Mouse (Mus musculus) megakaryocyte, embryonic 14.5 days (primary cell): ENCODE measurements around the gene Mthfd1l. TPM values are rescaled to one million over a fixed set of nuclear protein-coding genes. Genes with fewer than 3 reads are reported as not detected.
"Not testable (repeated sequence)": the region's sequence is repeated elsewhere in the genome, so short reads cannot be mapped to it uniquely, and the experiment has no call there.

Experiments
- H3K27me3 ChIP-seq: replicated peaks from 2 replicates; pipeline ENCODE3; 2012; ENCODE audit warnings: inconsistent platforms
- H3K36me3 ChIP-seq: replicated peaks from 2 replicates; pipeline ENCODE3; 2012; ENCODE audit warnings: low read length, inconsistent platforms, mixed read lengths
- H3K4me1 ChIP-seq: 2 replicates; pipeline ENCODE4 v1.6.1; 2012; ENCODE audit warnings: inconsistent platforms
- H3K4me3 ChIP-seq: replicated peaks from 2 replicates; pipeline ENCODE3; 2012; ENCODE audit warnings: moderate library complexity, mild to moderate bottlenecking, inconsistent platforms
- H3K9me3 ChIP-seq: 2 replicates; pipeline ENCODE4 v1.6.1; 2012; ENCODE audit warnings: inconsistent platforms
- FLI1 ChIP-seq: IDR thresholded peaks from 2 replicates; pipeline ENCODE4 v1.6.1; 2012; ENCODE audit warnings: low read length, inconsistent platforms, mixed read lengths
- GATA1 ChIP-seq: IDR thresholded peaks from 3 replicates; pipeline ENCODE4 v1.6.1; 2012; ENCODE audit warnings: mixed read lengths, low read length, inconsistent platforms, borderline replicate concordance
- polyA plus RNA-seq: library from polyadenylated mRNA; stranded (reverse); fragments of >175 nt; gene quantifications from 2 replicates; pipeline ENCODE4 v1.2.3, GENCODE M21; 2012; ENCODE audit warnings: low replicate concordance; ENCODE audit not compliant: insufficient read depth

Mthfd1l gene
- polyA plus RNA-seq, 1 experiment, result 11.9 TPM

DNA sequence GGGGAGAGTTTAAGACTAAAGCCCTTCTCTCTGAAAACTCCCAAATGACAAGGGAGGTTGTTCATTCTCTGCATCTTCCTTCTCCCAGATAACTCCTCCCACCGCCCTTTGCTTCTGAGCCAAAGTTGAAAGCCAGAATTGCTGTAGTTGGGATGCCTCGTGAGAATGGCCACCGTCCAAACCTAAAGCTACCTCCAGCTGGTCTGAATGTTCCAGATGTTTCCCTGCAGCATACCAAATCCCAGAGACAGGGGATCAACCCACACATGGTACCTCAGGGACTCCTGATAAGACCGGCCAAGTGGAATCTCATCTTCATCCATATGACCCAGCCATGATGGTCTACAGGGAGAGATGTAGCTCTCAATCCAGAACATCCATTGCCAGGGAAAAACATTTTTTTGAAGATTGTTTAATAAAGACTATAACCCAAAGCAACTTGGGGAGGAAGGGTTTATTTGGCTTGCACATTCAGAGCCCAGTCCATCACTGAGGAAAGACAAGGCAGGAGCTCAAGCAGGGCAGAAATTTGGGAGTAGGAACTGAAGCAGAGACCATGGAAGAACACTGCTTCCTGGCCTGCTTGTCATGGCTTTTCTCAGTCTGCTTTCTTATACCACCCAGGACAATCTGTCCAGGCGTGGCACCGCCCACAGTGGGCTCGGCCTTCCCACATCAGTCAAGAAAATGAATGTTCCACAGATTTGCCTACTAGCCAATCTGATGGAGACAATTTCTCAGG lies 206.3 kb downstream of the Mthfd1l start:
- H3K4me1 ChIP-seq, result peaks cover 19% of the 10 kb centered on the region
- TF ChIP-seq GATA1 (no peak), FLI1 (no peak)
- H3K36me3 ChIP-seq, result no peaks in the 10 kb centered on the region
- H3K4me3 ChIP-seq, result no peak overlapping the region
- peaks cover 7% of the 10 kb centered on the region; the same call in 1 of the 2 replicates for H3K9me3 ChIP-seq
- H3K27me3 ChIP-seq, result no peaks in the 10 kb centered on the region

DNA sequence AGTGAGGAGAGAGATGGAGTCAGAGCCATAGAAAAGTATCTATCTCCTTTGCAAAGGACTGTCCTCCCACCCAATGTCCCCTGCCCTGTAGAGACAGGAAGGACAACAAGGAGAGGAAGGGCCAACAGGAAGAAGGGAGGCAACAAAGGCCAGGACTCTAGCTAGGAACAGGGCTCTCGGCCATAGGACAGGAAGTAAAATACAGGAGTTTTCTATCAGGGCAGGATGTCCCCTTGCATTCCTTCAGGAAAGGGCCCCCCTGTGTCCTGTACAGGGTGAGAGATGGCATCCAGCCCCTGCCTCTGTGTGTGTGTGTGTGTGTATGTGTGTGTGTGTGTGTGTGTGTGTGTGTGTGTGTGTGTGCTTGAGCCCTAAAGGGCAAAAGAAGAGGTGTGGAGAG lies 209.0 kb downstream of the Mthfd1l start:
- peaks cover 19% of the 10 kb centered on the region for H3K4me1 ChIP-seq
- H3K27me3 ChIP-seq, result no peaks in the 10 kb centered on the region
- no peaks in the 10 kb centered on the region for H3K36me3 ChIP-seq
- TF ChIP-seq FLI1, result no peak
- peaks cover 4% of the 10 kb centered on the region; the same call in 1 of the 2 replicates for H3K9me3 ChIP-seq
- H3K4me3 ChIP-seq, result no peak overlapping the region

DNA sequence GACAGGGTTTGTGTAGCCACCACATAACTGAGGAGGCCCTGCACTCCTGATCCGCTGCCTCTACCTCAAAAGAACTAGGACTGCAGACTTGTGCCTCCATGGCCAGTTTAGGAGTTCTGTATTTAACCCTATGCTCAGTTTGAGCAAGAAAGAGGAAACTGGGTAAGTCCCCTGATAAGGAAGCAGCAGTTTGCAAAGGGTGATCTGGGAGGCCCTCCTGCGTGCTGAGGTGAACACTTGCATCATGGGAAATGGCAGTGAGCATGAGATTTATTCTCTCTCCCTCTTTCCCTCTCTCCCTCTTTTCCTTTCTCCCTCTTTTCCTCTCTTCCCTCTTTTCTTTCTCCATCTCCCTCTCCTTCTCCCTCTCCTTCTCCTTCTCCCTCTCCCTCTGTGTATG lies 209.5 kb downstream of the Mthfd1l start:
- Histone ChIP-seq H3K4me3 (no peak overlapping the region), H3K36me3 (no peaks in the 10 kb centered on the region), H3K4me1 (peaks cover 19% of the 10 kb centered on the region), H3K27me3 (no peaks in the 10 kb centered on the region), H3K9me3 (no peaks in the 10 kb centered on the region)
- TF ChIP-seq FLI1 (no peak), GATA1 (no peak)

DNA sequence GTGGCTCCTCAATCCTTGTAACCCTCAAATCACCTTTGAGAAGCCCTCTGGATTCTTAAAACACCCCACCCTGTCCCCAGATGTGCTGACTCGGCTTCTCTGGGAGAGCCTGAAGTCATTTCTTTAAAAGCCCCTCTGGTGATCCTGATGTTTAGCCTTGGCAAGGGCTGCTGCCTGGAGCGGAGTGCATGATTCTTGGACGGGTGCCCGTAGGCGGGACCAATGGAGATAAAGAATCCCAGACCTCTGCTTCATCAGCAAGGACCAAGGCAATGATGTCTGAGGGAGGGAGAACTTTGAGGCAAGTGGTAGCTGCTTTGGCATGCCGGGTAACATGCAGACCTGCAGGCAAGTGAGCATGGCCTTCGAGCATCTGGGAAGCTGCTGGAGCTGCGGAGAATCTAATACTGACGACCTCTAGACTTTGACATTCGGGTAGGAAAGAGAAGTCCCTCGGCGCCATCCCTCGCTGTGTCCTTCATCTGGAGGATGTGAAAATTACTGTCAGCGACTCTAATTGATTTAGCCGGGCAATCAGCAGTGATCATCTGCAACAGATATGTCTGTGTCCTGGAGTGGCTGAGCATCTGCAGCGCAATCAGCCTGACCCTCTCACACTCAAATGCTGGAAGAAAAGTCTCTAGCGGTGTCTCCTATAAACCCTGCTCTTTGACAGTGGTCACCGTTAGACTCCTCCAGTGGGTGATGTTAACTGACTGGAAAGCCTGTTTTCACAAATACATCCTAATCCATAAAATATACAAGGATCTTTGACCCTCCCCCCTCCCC lies 215.9 kb downstream of the Mthfd1l start:
- Histone ChIP-seq H3K9me3 (no peaks in the 10 kb centered on the region; the same call in 1 of the 2 replicates), H3K36me3 (no peaks in the 10 kb centered on the region), H3K4me3 (no peak overlapping the region), H3K27me3 (peaks cover 1% of the 10 kb centered on the region), H3K4me1 (no peaks in the 10 kb centered on the region)
- TF ChIP-seq GATA1 (no peak), FLI1 (no peak)

DNA sequence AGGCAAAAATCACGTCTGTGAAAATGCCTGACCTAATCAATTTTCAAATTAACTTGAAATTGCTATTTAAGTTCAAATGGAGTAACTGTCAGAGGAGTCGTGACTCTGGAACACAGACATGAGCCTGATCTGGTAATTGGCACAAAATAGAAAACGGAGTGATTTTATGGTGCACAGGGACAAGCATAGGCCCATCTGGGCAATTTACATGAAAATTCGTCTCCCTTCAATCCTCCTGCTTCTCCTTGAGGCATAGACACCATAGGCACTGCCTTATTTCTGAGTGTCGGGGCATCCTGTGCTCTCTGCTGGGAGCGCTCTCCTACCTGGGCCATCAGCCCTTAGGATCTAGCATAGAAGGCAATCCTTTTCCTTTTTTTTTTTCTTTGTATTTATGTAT lies 216.5 kb downstream of the Mthfd1l start:
- no peak overlapping the region for H3K4me3 ChIP-seq
- no peaks in the 10 kb centered on the region for H3K4me1 ChIP-seq
- peaks cover 1% of the 10 kb centered on the region for H3K27me3 ChIP-seq
- H3K9me3 ChIP-seq, result no peaks in the 10 kb centered on the region; the same call in 1 of the 2 replicates
- no peak for TF ChIP-seq FLI1
- TF ChIP-seq GATA1, result no peak
- H3K36me3 ChIP-seq, result no peaks in the 10 kb centered on the region

DNA sequence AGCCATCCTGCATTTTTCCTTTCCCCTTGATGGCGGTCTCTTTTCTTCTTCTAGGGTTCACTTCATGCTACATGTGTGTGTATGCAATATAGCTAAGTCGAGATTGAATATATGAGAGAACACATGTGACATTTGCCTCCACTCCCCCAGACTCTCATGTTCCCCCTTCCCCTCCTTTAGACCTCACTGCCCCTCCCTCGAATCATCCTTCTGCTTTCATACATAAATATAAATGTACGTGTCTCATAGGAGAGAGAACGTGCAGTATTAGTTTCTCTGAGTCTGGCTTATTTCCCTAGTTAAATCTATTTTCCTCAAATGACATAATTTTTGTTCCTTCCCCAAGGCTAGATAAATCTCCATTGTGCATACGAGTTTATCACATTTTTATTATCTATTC lies 226.1 kb downstream of the Mthfd1l start:
- TF ChIP-seq GATA1, result no peak
- TF ChIP-seq FLI1, result no peak
- H3K9me3 ChIP-seq, result no peaks in the 10 kb centered on the region
- no peak overlapping the region for H3K4me3 ChIP-seq
- no peaks in the 10 kb centered on the region for H3K36me3 ChIP-seq
- H3K4me1 ChIP-seq, result no peaks in the 10 kb centered on the region
- no peaks in the 10 kb centered on the region for H3K27me3 ChIP-seq

DNA sequence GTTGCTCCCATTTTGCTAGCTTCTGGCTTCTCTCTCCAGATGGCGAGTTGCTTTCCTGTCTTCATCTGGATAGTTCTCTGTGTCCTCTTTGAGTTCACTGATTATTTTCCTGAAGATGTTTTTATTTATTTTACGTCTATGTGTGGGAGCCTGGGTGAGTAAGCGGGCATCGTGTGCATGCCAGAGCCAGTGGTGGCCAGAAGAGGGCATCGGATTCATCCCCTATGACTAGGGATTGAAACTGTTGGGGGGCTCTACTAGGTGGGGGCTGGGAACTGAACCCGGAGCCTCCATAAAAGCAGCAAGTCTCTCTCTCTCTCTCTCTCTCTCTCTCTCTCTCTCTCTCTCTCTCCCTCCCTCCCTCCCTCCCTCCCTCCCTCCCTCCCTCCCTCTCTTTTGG lies 227.0 kb downstream of the Mthfd1l start:
- Histone ChIP-seq H3K36me3 (no peaks in the 10 kb centered on the region), H3K27me3 (no peaks in the 10 kb centered on the region), H3K4me3 (no peak overlapping the region), H3K9me3 (no peaks in the 10 kb centered on the region), H3K4me1 (no peaks in the 10 kb centered on the region)
- TF ChIP-seq FLI1 (no peak), GATA1 (no peak)

DNA sequence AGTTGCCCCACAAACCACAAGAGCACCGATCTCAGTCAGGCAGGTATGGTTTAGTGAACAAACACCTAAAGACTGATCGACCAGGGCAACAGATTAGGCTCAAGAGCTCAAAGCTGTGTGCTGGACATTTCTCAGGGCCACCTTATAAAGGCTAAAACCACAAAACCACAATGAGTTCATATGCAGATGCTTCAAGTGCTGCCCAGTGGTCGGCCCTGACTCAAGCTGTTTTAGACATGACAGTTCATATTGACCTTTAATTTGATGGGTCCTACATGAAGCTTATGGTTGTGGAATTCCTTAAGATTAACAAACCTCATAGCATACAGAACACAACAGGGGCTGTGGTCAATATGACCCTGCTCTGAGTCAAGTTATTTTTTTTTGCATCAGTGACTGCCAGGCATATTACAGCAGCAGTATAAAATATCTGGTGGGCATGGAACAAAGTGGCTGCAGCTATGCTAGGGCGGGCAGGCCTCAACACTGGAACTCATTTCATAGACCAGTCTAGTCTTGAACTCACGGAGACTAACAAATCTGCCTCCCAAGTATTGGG lies 227.7 kb downstream of the Mthfd1l start:
- no peaks in the 10 kb centered on the region for H3K9me3 ChIP-seq
- TF ChIP-seq GATA1 (no peak), FLI1 (no peak)
- no peaks in the 10 kb centered on the region for H3K36me3 ChIP-seq
- H3K27me3 ChIP-seq, result no peaks in the 10 kb centered on the region
- no peaks in the 10 kb centered on the region for H3K4me1 ChIP-seq
- no peak overlapping the region for H3K4me3 ChIP-seq

DNA sequence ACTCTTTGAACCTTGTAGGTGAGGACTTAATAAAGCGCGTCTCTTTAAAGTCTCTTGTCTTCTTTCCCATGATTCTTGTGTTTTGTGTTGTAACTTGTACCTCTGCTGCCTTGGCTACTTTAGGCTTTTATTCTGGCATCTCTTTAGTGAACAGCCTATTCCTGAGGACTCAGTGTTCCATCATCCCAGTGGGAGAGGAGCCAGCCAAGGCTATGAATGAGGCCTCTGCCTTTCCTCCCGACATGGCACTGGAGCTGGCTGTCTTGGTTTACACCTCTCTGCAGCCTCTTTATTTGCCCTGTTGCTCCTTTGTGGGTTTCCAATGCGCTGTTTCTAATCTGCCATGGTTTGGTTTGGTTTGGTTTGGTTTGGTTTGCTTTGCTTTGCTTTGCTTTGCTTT lies 228.2 kb downstream of the Mthfd1l start:
- TF ChIP-seq GATA1 (no peak), FLI1 (no peak)
- Histone ChIP-seq H3K4me3 (no peak overlapping the region), H3K36me3 (no peaks in the 10 kb centered on the region), H3K9me3 (no peaks in the 10 kb centered on the region), H3K4me1 (no peaks in the 10 kb centered on the region), H3K27me3 (no peaks in the 10 kb centered on the region)

DNA sequence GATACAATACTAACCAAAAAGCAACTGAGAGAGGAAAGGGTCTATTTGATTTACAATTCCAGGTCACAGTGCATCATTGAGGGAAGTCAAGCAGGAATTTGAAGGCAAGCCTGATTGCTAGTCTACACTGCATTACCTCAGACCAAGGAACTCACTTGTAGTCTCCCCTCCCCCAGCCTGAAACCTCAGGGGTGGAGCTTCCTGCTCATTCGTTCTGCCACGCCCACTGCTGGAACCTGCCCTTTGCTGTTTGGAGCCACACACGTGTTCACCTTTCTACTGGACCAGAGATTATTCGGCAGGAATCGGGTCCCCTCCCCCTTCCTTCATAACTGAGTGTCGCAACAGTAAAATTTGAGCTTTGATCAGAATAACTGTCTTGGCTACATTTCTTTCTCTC lies 230.7 kb downstream of the Mthfd1l start:
- H3K4me3 ChIP-seq, H3K27me3 ChIP-seq, H3K9me3 ChIP-seq, H3K36me3 ChIP-seq, H3K4me1 ChIP-seq: not testable (repeated sequence)

DNA sequence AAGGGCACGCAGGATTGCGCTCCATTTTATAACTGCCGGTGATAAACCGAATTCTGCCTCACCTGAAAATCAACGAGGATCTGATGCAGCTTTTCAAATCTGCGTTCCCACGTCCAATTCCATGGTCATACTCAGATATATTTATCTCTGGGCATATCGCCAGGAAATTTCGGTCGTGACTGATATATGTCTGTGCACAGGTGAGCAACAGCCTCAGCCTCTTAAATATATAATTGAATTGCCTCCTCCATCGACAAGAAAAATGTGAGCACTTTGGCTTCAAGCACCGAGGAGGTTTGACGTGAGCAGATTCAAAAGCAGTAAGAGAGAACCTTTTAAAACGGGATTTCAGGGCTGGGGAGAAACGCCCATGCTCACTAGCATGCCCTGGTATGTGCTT lies 236.1 kb downstream of the Mthfd1l start:
- Histone ChIP-seq H3K9me3 (peaks cover 13% of the 10 kb centered on the region), H3K4me3 (no peak overlapping the region), H3K4me1 (no peaks in the 10 kb centered on the region), H3K36me3 (no peaks in the 10 kb centered on the region), H3K27me3 (peaks cover 2% of the 10 kb centered on the region)
- no peak for TF ChIP-seq GATA1
- no peak for TF ChIP-seq FLI1
